Mouse (Mus musculus) midbrain, embryonic 15.5 days (tissue): ENCODE results near the gene Endou. TPM values are rescaled to one million over a fixed set of nuclear protein-coding genes. Genes with fewer than 3 reads are reported as not detected.

ENCODE experiments used
- ATAC-seq: fragments of 200-750 bp; cut with Nextera tagmentation; replicated peaks from 2 replicates; pipeline ENCODE4 v1.8.0; 2017; ENCODE audit warnings: moderate TSS enrichment
- H3K27ac ChIP-seq: fragments of 300-500 bp; sonication (generic); 2 replicates; pipeline ENCODE4 v1.5.1; 2015; ENCODE audit warnings: mild to moderate bottlenecking, inconsistent platforms
- H3K27me3 ChIP-seq: fragments of 300-500 bp; sonication (generic); replicated peaks from 2 replicates; pipeline ENCODE4 v1.6.1; 2015; ENCODE audit warnings: inconsistent platforms
- H3K36me3 ChIP-seq: fragments of 300-500 bp; sonication (generic); replicated peaks from 2 replicates; pipeline ENCODE4 v1.6.1; 2015; ENCODE audit warnings: inconsistent platforms
- H3K4me1 ChIP-seq: fragments of 300-500 bp; sonication (generic); 2 replicates; pipeline ENCODE4 v1.6.1; 2015; ENCODE audit warnings: inconsistent platforms
- H3K4me2 ChIP-seq: fragments of 300-500 bp; sonication (generic); 2 replicates; pipeline ENCODE4 v1.6.1; 2015; ENCODE audit warnings: inconsistent platforms, mild to moderate bottlenecking, moderate library complexity
- H3K4me3 ChIP-seq: fragments of 300-500 bp; sonication (generic); 2 replicates; pipeline ENCODE4 v1.5.1; 2015; ENCODE audit warnings: mild to moderate bottlenecking, inconsistent platforms
- H3K9ac ChIP-seq: fragments of 300-500 bp; sonication (generic); 2 replicates; pipeline ENCODE4 v1.6.1; 2015; ENCODE audit warnings: mild to moderate bottlenecking, inconsistent platforms
- H3K9me3 ChIP-seq: fragments of 300-500 bp; sonication (generic); 2 replicates; pipeline ENCODE4 v1.6.1; 2016; ENCODE audit warnings: inconsistent platforms
- WGBS: fragments of 180-500 bp; shearing (Covaris S2); methylation state at CpG from one replicate; pipeline ENCODE4 v1.1.7; 2015; ENCODE audit warnings: mixed read lengths; 5-methylcytosine and 5-hydroxymethylcytosine counted together
- polyA plus RNA-seq: library from polyadenylated mRNA; unstranded; fragments of >200 nt; fragmentation: Nextera tagmentation; extraction: Ambion mirVana; gene quantifications from 2 replicates; pipeline ENCODE4 v1.2.1, GENCODE M21; 2015

The Endou gene
- polyA plus RNA-seq, 1 experiment from 2014 or later, result 0.17 TPM

DNA sequence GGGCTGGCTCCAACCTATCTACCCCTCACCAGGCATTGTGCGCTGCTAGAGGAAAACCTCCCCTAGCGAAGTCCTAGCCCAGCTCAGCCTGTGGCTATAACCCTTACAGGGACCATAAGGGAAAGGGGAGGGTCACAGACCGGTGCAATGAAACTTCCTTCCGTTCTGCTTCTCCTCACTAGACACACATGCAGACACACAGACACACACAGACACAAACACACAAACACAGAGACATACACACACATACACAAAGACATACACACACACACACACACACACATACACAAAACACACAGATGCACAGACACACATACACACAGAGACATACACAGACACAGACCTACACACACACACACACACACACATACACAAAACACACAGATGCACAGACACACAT is 11.5 kb upstream of the Endou start:
- Histone ChIP-seq H3K9me3 (no peaks in the 10 kb centered on the region), H3K36me3 (no peaks in the 10 kb centered on the region), H3K9ac (no peak overlapping the region), H3K4me2 (no peak overlapping the region), H3K4me1 (peaks cover 12% of the 10 kb centered on the region; the same call in 1 of the 2 replicates), H3K27me3 (0 out of 2 replicates have a peak, but pooled peaks cover 5% of the 10 kb centered on the region), H3K27ac (0 out of 2 replicates have a peak overlapping the region, but pooled peaks have one; percentile 2), H3K4me3 (no peak overlapping the region)
- WGBS, result 50% methylated on average over 4 of the region's 4 CpGs
- no peak for ATAC-seq

- peaks cover 12% of the 10 kb centered on the region; the same call in 1 of the 2 replicates for H3K4me1 ChIP-seq
- no peak for ATAC-seq
- H3K27ac ChIP-seq, result 0 out of 2 replicates have a peak overlapping the region, but pooled peaks have one; percentile 2
- H3K36me3 ChIP-seq, result no peaks in the 10 kb centered on the region
- H3K9ac ChIP-seq, result no peak overlapping the region
- WGBS, result 49% methylated on average over 7 of the region's 7 CpGs
- no peak overlapping the region for H3K4me3 ChIP-seq
- 0 out of 2 replicates have a peak, but pooled peaks cover 4% of the 10 kb centered on the region for H3K27me3 ChIP-seq
- no peak overlapping the region for H3K4me2 ChIP-seq
- no peaks in the 10 kb centered on the region for H3K9me3 ChIP-seq
These were observed 10.9 kb upstream of the Endou start for GRCm38 (mm10) chr15:97742074-97742473.

DNA sequence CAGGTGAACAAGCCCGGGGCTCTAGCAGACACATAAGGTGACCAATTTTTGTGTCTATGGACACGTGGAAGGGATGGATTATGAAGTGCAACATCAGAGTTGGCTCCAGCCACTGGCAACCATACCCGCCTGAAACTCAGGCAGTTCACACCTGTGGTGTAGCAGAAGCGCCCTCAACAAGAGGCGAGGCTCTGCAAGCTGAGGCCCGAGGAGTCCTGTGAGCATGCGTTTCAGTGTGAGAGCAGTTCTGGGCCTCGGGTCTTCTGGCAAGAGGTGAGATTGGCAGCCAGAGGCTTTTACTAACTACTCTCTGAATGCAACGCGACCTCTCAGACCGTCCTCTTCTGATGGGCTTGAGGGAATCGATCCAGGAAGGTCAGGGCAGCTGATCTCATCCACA is 10.5 kb upstream of the Endou start:
- no peak overlapping the region for H3K27ac ChIP-seq
- no peaks in the 10 kb centered on the region for H3K9me3 ChIP-seq
- 86% methylated on average over 12 of the region's 12 CpGs for WGBS
- H3K4me1 ChIP-seq, result peaks cover 12% of the 10 kb centered on the region; the same call in 1 of the 2 replicates
- no peak for ATAC-seq
- H3K9ac ChIP-seq, result no peak overlapping the region
- H3K27me3 ChIP-seq, result no peaks in the 10 kb centered on the region
- H3K4me3 ChIP-seq, result no peak overlapping the region
- no peak overlapping the region for H3K4me2 ChIP-seq
- no peaks in the 10 kb centered on the region for H3K36me3 ChIP-seq

DNA sequence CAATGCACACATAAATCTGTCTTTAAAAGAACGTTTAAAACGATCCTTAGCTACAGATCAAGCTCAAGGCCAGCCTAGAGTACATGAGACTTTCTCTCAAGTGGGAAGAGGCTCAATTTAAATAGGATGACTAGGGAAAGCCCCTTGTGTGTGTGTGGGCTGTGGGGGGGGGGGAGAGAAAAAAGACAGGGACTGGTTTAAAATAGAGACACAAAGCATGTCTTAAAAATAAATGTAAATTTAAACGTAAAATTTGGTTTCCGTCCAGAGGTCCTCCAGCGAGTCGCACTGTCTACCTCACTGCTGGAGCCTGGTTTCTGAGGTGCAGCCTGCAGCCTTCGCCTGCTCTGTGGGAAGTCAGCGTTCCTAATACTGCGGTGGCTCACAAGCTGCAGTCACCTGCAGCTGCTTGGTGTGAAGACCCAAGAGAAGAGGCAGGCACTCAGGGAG is 9.2 kb upstream of the Endou start:
- Histone ChIP-seq H3K9me3 (no peaks in the 10 kb centered on the region), H3K36me3 (no peaks in the 10 kb centered on the region), H3K4me1 (peaks cover 12% of the 10 kb centered on the region; the same call in 1 of the 2 replicates), H3K27me3 (no peaks in the 10 kb centered on the region), H3K4me3 (no peak overlapping the region), H3K27ac (no peak overlapping the region), H3K9ac (no peak overlapping the region), H3K4me2 (no peak overlapping the region)
- 83% methylated on average over 9 of the region's 9 CpGs for WGBS
- ATAC-seq, result no peak

DNA sequence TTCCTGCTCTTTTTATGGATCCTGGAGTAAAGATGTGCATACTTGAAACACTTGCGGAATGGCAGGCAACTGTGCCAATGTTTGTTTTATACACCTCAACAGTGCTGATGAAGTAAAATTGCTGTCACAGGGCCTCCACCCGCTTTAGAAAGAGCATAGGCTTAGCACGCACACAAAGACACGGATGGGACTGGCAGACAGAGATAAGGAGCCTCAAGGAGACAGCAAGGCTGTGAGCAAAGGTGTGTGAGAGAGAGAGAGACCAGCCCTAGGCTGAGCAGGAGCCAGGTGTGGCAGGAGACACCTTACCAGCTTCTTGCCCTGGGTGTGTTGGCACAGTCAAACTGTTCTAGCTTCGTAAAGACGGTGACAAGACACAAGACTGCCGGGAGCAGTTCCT is 7.8 kb upstream of the Endou start:
- no peak overlapping the region for H3K4me2 ChIP-seq
- ATAC-seq, result no peak
- no peaks in the 10 kb centered on the region for H3K27me3 ChIP-seq
- peaks cover 7% of the 10 kb centered on the region; the same call in 1 of the 2 replicates for H3K4me1 ChIP-seq
- no peaks in the 10 kb centered on the region for H3K36me3 ChIP-seq
- H3K27ac ChIP-seq, result no peak overlapping the region
- H3K9me3 ChIP-seq, result no peaks in the 10 kb centered on the region
- no peak overlapping the region for H3K9ac ChIP-seq
- no peak overlapping the region for H3K4me3 ChIP-seq
- 93% methylated on average over 7 of the region's 7 CpGs for WGBS

DNA sequence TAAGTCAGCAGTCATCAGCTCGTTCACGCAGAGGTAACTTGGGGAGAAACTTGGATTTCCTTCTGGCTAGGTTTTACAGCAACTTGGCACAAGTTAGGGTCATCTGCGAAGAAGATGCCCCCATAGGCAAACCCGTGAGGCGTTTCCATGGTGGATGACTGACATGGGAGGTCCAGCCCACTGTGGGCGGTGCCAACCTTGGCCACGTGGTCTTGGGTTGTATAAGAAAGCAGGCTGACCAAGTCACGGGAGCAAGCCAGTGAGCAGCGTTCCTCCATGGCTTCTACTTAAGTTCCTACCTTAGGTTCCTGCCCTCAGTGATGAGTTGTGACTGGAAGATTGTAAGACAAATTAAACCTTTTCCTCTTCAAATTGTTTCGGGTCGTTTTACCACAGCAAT is 849 bp upstream of the Endou start:
- WGBS, result 92% methylated on average over 11 of the region's 11 CpGs
- H3K27me3 ChIP-seq, result no peaks in the 10 kb centered on the region
- no peaks in the 10 kb centered on the region for H3K4me1 ChIP-seq
- no peak overlapping the region for H3K9ac ChIP-seq
- H3K4me2 ChIP-seq, result no peak overlapping the region
- H3K4me3 ChIP-seq, result no peak overlapping the region
- no peaks in the 10 kb centered on the region for H3K9me3 ChIP-seq
- no peak for ATAC-seq
- no peak overlapping the region for H3K27ac ChIP-seq
- no peaks in the 10 kb centered on the region for H3K36me3 ChIP-seq

DNA sequence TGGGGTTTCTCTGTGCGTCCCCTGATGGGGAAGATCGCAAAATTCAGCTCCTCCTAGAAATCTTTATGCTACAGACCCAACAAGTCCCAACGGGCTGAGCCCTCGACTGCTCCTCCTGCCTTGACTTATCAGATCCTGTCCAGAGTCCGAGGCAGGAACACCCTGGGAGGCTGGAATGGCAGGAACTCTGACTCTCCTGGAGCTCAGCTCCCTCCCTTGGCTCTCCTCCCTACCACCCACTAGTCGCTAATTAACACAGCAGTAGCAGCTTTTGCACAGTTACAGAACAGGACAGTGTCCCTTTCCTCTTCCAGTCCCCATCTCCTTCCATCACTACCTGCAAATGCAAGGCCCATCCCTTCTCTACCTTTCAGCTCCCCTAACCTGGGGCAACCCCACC is 774 bp downstream of the Endou start:
- Histone ChIP-seq H3K4me3 (no peak overlapping the region), H3K27ac (no peak overlapping the region), H3K27me3 (no peaks in the 10 kb centered on the region), H3K9me3 (no peaks in the 10 kb centered on the region), H3K9ac (no peak overlapping the region), H3K36me3 (no peaks in the 10 kb centered on the region), H3K4me2 (no peak overlapping the region), H3K4me1 (no peaks in the 10 kb centered on the region)
- ATAC-seq, result no peak
- 58% methylated on average over 6 of the region's 6 CpGs for WGBS

DNA sequence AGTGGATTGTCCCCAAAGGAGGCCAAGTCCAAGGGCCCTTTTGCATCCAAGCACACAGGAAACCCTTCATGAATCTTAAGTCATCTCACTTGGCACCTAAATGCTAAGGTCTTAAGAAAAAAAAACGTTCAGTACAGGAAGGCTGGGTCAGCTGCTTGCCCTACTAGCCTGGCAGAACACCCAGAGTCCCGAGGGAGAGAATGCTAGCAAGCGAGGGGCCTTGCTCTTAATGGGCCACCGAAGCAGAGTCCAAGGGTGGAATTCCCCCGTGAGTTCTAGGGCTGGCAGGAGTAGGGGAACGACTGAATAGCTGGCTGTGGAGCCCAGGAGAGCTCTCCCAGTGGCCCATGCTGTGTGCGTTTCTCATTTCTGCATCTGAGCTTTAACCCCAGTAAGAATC is 2.3 kb downstream of the Endou start:
- Histone ChIP-seq H3K4me2 (no peak overlapping the region), H3K27ac (no peak overlapping the region), H3K4me3 (no peak overlapping the region), H3K4me1 (no peaks in the 10 kb centered on the region), H3K9me3 (no peaks in the 10 kb centered on the region), H3K27me3 (no peaks in the 10 kb centered on the region), H3K9ac (no peak overlapping the region), H3K36me3 (no peaks in the 10 kb centered on the region)
- 58% methylated on average over 7 of the region's 7 CpGs for WGBS
- ATAC-seq, result no peak

- Histone ChIP-seq H3K9me3 (no peaks in the 10 kb centered on the region), H3K36me3 (no peaks in the 10 kb centered on the region), H3K27ac (no peak overlapping the region), H3K4me3 (no peak overlapping the region), H3K4me2 (no peak overlapping the region), H3K27me3 (no peaks in the 10 kb centered on the region), H3K4me1 (no peaks in the 10 kb centered on the region), H3K9ac (no peak overlapping the region)
- 92% methylated on average over 11 of the region's 11 CpGs for WGBS
- ATAC-seq, result no peak
These were observed 2.7 kb downstream of the Endou start for GRCm38 (mm10) chr15:97728394-97728793.

DNA sequence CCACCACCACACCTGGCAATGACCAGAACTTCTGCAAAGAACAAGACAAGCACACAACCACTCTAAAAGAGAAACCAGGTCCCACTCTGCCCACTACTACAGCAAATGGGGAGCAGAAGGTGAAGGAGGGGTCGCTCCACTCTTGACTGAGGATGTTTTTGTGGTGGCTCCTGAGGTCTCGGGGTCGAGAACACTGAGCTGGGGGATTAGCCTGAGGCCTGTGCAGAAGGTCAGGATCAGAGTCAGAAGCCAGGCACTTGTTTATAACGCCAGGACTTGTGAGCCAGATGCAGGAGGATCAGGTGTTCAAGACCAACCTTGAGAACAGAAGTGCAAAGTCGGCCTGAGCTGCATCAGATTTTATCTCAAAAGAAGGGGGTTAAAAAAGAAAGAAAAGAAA is 3.6 kb downstream of the Endou start:
- no peak for ATAC-seq
- WGBS, result 75% methylated on average over 5 of the region's 5 CpGs

DNA sequence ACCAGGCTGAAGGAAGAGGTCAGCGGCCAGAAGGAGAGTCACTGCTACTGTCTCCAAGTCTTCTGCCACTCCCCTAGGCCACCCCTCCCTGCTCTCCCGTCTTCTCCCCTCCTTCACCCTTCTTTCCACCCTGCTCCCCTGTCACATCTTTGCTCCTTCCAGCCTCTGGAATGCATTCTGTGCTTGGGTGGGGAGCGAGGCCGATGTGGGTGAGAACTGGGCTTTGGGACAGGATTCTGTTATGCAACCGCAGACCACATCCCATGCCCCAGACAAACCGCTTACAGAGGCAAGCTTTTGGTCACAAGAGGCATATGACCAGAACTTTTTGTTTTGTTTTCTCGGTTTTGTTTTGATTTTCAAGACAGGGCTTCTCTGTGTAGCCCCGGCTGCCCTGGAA is 4.1 kb downstream of the Endou start:
- ATAC-seq, result no peak
- no peaks in the 10 kb centered on the region for H3K27me3 ChIP-seq
- no peak overlapping the region for H3K4me3 ChIP-seq
- 77% methylated on average over 8 of the region's 8 CpGs for WGBS
- H3K9me3 ChIP-seq, result no peaks in the 10 kb centered on the region
- H3K27ac ChIP-seq, result no peak overlapping the region
- H3K9ac ChIP-seq, result no peak overlapping the region
- no peaks in the 10 kb centered on the region for H3K36me3 ChIP-seq
- no peaks in the 10 kb centered on the region for H3K4me1 ChIP-seq
- no peak overlapping the region for H3K4me2 ChIP-seq

More for the DNA sequence above, 3.6 kb downstream of the Endou start:
- Histone ChIP-seq H3K4me1 (no peaks in the 10 kb centered on the region), H3K9ac (no peak overlapping the region), H3K4me2 (no peak overlapping the region), H3K27me3 (no peaks in the 10 kb centered on the region), H3K27ac (no peak overlapping the region), H3K36me3 (no peaks in the 10 kb centered on the region), H3K9me3 (no peaks in the 10 kb centered on the region), H3K4me3 (no peak overlapping the region)

GRCm38 (mm10) chr15:97726310-97726709 is 4.8 kb downstream of the Endou start:
- Histone ChIP-seq H3K27me3 (no peaks in the 10 kb centered on the region), H3K4me1 (no peaks in the 10 kb centered on the region), H3K27ac (no peak overlapping the region), H3K9me3 (no peaks in the 10 kb centered on the region), H3K9ac (no peak overlapping the region), H3K36me3 (no peaks in the 10 kb centered on the region), H3K4me2 (no peak overlapping the region), H3K4me3 (no peak overlapping the region)
- WGBS, result 77% methylated on average over 13 of the region's 13 CpGs
- ATAC-seq, result no peak

- H3K27me3 ChIP-seq, result no peaks in the 10 kb centered on the region
- ATAC-seq, result no peak
These were observed 5.8 kb downstream of the Endou start for GRCm38 (mm10) chr15:97725198-97725785.

More at GRCm38 (mm10) chr15:97725198-97725785, 5.8 kb downstream of the Endou start:
- Histone ChIP-seq H3K27ac (no peak overlapping the region), H3K9me3 (no peaks in the 10 kb centered on the region), H3K4me2 (no peak overlapping the region), H3K9ac (no peak overlapping the region), H3K36me3 (no peaks in the 10 kb centered on the region), H3K4me1 (no peaks in the 10 kb centered on the region), H3K4me3 (no peak overlapping the region)
- WGBS, result 80% methylated on average over 6 of the region's 6 CpGs
